Mouse (Mus musculus): ENCODE results near the gene Dnajc8. TPM values are rescaled to one million over a fixed set of nuclear protein-coding genes. Genes with fewer than 3 reads are reported as not detected.
A peak's percentile ranks its signal among the peaks of the same experiment; 100 is the strongest.

Gene Dnajc8
- total RNA-seq, 1 experiment, result 167 TPM

GRCm38 (mm10) chr4:132518066-132518465 is 17.3 kb upstream of the Dnajc8 start:
- TF ChIP-seq ZC3H11A (IDR thresholded peaks at IDR 0.05; ENCODE audit: borderline replicate concordance, low read depth, low read length) (no peak), HCFC1 (IDR thresholded peaks at IDR 0.05; ENCODE audit: borderline replicate concordance, insufficient read depth, low read length) (no peak), MAFK (IDR thresholded peaks at IDR 0.05; ENCODE audit: insufficient read depth, low read depth, low read length) (no peak), CHD2 (IDR thresholded peaks at IDR 0.05; ENCODE audit: low read depth, low read length) (no peak), ZNF384 (IDR thresholded peaks at IDR 0.05; ENCODE audit: low read depth, low read length) (no peak)
- Histone ChIP-seq H3K4me1 (ENCODE audit: control insufficient read depth in 2 of 2, insufficient read depth in 2 of 2, low read length in 2 of 2, poor library complexity in 1 of 2) (peaks cover 9 to 15% of the 10 kb centered on the region in 2 experiments), H3K27ac (ENCODE audit: insufficient read depth, low read depth, low read length, poor library complexity, severe bottlenecking) (no peak overlapping the region; the same call in 1 of the 2 replicates), H3K9me3 (ENCODE audit: control insufficient read depth, insufficient read depth, low read depth, low read length) (no peaks in the 10 kb centered on the region), H3K4me3 (ENCODE audit: insufficient read depth in 1 of 2, low read depth in 1 of 2, low read length in 2 of 2, poor library complexity in 1 of 2, severe bottlenecking in 1 of 2) (no peak overlapping the region), H3K9ac (ENCODE audit: insufficient read depth, low read depth, low read length, poor library complexity, severe bottlenecking) (peak overlapping the region; percentile 18; the same call in 1 of the 2 replicates), H3K36me3 (ENCODE audit: control insufficient read depth, insufficient read depth, low read length, poor library complexity, severe bottlenecking) (no peaks in the 10 kb centered on the region)
- in situ Hi-C loops (cut with MboI; ENCODE audit: low sequenced_read_pairs in 2 of 2, unreplicated experiment in 2 of 2), result no loop called here
- no peak for DNase-seq (ENCODE audit: low read depth, low spot score)

DNA sequence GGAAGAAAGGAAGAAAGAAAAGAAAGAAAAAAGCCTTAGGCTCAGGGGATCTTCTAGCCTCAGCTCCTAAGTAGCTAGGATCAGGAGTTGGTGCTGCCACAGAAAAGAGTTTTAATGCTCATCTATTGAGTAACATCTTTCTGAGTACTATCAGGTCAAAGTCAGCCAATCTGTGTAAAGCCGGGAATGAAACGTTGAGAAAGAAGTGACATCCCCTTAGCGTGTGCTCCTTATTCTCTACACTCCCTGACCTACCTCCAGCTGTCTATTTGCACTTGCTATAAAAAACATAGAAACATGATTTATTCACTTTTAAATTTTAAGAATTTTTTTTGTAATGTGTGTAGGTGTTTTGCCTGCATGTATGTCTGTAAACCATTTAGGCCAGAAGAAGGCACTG is 16.2 kb upstream of the Dnajc8 start:
- Histone ChIP-seq H3K9me3 (ENCODE audit: control insufficient read depth, insufficient read depth, low read depth, low read length) (no peaks in the 10 kb centered on the region), H3K9ac (ENCODE audit: insufficient read depth, low read depth, low read length, poor library complexity, severe bottlenecking) (no peak overlapping the region), H3K4me1 (ENCODE audit: control insufficient read depth in 2 of 2, insufficient read depth in 2 of 2, low read length in 2 of 2, poor library complexity in 1 of 2) (peaks cover 7 to 9% of the 10 kb centered on the region in 2 experiments), H3K27ac (ENCODE audit: insufficient read depth, low read depth, low read length, poor library complexity, severe bottlenecking) (no peak overlapping the region), H3K36me3 (ENCODE audit: control insufficient read depth, insufficient read depth, low read length, poor library complexity, severe bottlenecking) (no peaks in the 10 kb centered on the region), H3K4me3 (ENCODE audit: insufficient read depth in 1 of 2, low read depth in 1 of 2, low read length in 2 of 2, poor library complexity in 1 of 2, severe bottlenecking in 1 of 2) (no peak overlapping the region)
- in situ Hi-C loops (cut with MboI; ENCODE audit: low sequenced_read_pairs in 2 of 2, unreplicated experiment in 2 of 2), result no loop called here
- no peak for DNase-seq (ENCODE audit: low read depth, low spot score)
- TF ChIP-seq ZNF384 (IDR thresholded peaks at IDR 0.05; ENCODE audit: low read depth, low read length) (no peak), HCFC1 (IDR thresholded peaks at IDR 0.05; ENCODE audit: borderline replicate concordance, insufficient read depth, low read length) (no peak), ZC3H11A (IDR thresholded peaks at IDR 0.05; ENCODE audit: borderline replicate concordance, low read depth, low read length) (no peak), CHD2 (IDR thresholded peaks at IDR 0.05; ENCODE audit: low read depth, low read length) (no peak), MAFK (IDR thresholded peaks at IDR 0.05; ENCODE audit: insufficient read depth, low read depth, low read length) (no peak)

DNA sequence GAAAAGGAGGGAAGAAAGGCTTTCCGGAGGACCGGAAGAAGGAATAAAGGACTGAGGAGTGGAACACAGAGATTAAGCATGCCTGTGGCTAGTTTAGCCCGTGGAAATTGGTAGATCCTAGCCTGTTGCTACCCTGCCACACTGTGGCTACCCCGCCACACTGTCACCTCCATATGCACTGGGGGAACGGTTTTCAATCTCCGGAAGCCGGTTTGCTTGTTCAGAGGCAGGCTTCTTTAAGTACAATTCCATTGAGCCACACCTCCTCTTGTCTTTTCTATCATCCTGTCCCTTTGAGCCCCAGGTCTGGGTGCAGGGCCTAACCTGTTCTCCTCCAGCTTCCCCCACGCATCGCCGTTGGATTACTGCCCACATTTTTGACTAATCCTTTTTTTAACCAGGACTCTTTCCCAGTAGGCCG is 11.0 kb upstream of the Dnajc8 start:
- H3K9me3 ChIP-seq (ENCODE audit: control insufficient read depth, insufficient read depth, low read depth, low read length), result no peaks in the 10 kb centered on the region
- TF ChIP-seq ZC3H11A (IDR thresholded peaks at IDR 0.05; ENCODE audit: borderline replicate concordance, low read depth, low read length), result no peak
- no peak for TF ChIP-seq MAFK (IDR thresholded peaks at IDR 0.05; ENCODE audit: insufficient read depth, low read depth, low read length)
- no peak for TF ChIP-seq ZNF384 (IDR thresholded peaks at IDR 0.05; ENCODE audit: low read depth, low read length)
- no peak for TF ChIP-seq HCFC1 (IDR thresholded peaks at IDR 0.05; ENCODE audit: borderline replicate concordance, insufficient read depth, low read length)
- no peak for TF ChIP-seq CHD2 (IDR thresholded peaks at IDR 0.05; ENCODE audit: low read depth, low read length)
- H3K9ac ChIP-seq (ENCODE audit: insufficient read depth, low read depth, low read length, poor library complexity, severe bottlenecking), result peak overlapping the region; percentile 63; the same call in 1 of the 2 replicates
- DNase-seq (ENCODE audit: low read depth, low spot score), result no peak
- H3K4me1 ChIP-seq (ENCODE audit: control insufficient read depth in 2 of 2, insufficient read depth in 2 of 2, low read length in 2 of 2, poor library complexity in 1 of 2), result peaks cover 2 to 8% of the 10 kb centered on the region in 2 experiments; a peak in 2 of 4 replicates
- peak overlapping the region; percentile 18 to 35 for H3K4me3 ChIP-seq (ENCODE audit: insufficient read depth in 1 of 2, low read depth in 1 of 2, low read length in 2 of 2, poor library complexity in 1 of 2, severe bottlenecking in 1 of 2)
- peak overlapping the region; percentile 91 for H3K27ac ChIP-seq (ENCODE audit: insufficient read depth, low read depth, low read length, poor library complexity, severe bottlenecking)
- in situ Hi-C loops (cut with MboI; ENCODE audit: low sequenced_read_pairs in 2 of 2, unreplicated experiment in 2 of 2), result no loop called here
- peaks cover 2% of the 10 kb centered on the region; the same call in 1 of the 2 replicates for H3K36me3 ChIP-seq (ENCODE audit: control insufficient read depth, insufficient read depth, low read length, poor library complexity, severe bottlenecking)

- Histone ChIP-seq H3K4me3 (ENCODE audit: insufficient read depth in 1 of 2, low read depth in 1 of 2, low read length in 2 of 2, poor library complexity in 1 of 2, severe bottlenecking in 1 of 2) (peak overlapping the region; percentile 18 to 35), H3K36me3 (ENCODE audit: control insufficient read depth, insufficient read depth, low read length, poor library complexity, severe bottlenecking) (peaks cover 2% of the 10 kb centered on the region; the same call in 1 of the 2 replicates), H3K9ac (ENCODE audit: insufficient read depth, low read depth, low read length, poor library complexity, severe bottlenecking) (peak overlapping the region; percentile 63; the same call in 1 of the 2 replicates), H3K9me3 (ENCODE audit: control insufficient read depth, insufficient read depth, low read depth, low read length) (no peaks in the 10 kb centered on the region), H3K27ac (ENCODE audit: insufficient read depth, low read depth, low read length, poor library complexity, severe bottlenecking) (peak overlapping the region; percentile 91), H3K4me1 (ENCODE audit: control insufficient read depth in 2 of 2, insufficient read depth in 2 of 2, low read length in 2 of 2, poor library complexity in 1 of 2) (peaks cover 2 to 8% of the 10 kb centered on the region in 2 experiments; a peak in 2 of 4 replicates)
- no peak for TF ChIP-seq ZNF384 (IDR thresholded peaks at IDR 0.05; ENCODE audit: low read depth, low read length)
- no peak for TF ChIP-seq CHD2 (IDR thresholded peaks at IDR 0.05; ENCODE audit: low read depth, low read length)
- TF ChIP-seq MAFK (IDR thresholded peaks at IDR 0.05; ENCODE audit: insufficient read depth, low read depth, low read length), result no peak
- no peak for TF ChIP-seq HCFC1 (IDR thresholded peaks at IDR 0.05; ENCODE audit: borderline replicate concordance, insufficient read depth, low read length)
- no peak for TF ChIP-seq ZC3H11A (IDR thresholded peaks at IDR 0.05; ENCODE audit: borderline replicate concordance, low read depth, low read length)
- DNase-seq (ENCODE audit: low read depth, low spot score), result no peak
- in situ Hi-C loops (cut with MboI; ENCODE audit: low sequenced_read_pairs in 2 of 2, unreplicated experiment in 2 of 2), result no loop called here
Measured at GRCm38 (mm10) chr4:132524808-132525207, 10.5 kb upstream of the Dnajc8 start.

All from ES-E14 (cell line).